Mouse (Mus musculus) cerebellum, postnatal 4 days (tissue): ENCODE data around the gene Tcf7l1.

ENCODE experiments used
- DNase-seq, 2 experiments: peaks; one replicate each; pipeline ENCODE4 v3.0.0; 2022; ENCODE audit warnings: low spot score in 2 of 2, mixed read lengths in 1 of 2

Tcf7l1 gene

DNA sequence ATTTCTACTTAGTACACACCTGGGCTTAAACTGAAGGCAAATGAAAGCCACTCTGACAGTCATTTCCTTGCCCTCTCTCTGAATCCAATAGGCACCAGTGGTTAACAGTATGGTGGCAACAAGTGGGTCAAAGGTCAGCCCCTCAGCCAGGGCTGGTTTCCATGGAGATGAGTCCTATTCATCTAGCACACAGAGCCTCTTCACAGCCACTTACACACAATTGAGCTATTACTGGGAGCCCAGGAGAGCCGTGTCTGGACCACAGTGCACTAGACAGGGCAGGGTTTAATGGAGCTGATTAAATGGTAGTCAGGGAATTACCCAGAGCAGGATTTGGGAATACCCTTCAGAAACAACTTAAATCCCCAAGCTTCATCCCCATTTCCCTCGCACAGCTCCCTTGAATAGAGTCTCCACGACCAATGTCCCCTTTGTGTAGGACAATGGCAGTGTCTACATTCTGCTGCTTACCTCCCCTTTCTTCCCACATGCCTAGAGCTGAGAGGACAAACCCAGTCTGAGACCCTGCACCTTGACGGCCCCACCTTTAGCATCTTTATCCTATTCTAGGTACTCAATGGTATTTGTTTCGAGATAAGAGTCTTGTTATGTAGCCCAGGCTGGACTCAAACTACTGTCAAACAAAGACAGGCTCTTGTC is 89.5 kb downstream of the Tcf7l1 start:
- DNase-seq: no peak

DNA sequence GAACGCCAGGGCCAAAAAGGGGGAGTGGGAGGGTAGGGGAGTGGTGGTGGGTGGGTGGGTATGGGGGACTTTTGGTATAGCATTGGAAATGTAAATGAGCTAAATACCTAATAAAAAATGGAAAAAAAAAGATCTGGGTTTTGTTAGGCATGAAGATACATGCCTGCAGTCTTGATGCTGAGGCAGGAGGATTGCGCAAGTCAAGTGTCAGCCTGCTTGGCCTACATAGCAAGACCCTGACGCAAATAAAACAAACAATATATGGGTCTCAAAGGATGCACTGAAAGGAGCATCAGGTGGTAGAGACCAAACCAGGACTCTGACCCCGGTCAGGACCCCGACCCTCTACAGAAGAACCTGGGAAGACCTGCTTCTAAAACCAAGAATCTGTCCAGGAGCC is 90.5 kb downstream of the Tcf7l1 start:
- no peak for DNase-seq

DNA sequence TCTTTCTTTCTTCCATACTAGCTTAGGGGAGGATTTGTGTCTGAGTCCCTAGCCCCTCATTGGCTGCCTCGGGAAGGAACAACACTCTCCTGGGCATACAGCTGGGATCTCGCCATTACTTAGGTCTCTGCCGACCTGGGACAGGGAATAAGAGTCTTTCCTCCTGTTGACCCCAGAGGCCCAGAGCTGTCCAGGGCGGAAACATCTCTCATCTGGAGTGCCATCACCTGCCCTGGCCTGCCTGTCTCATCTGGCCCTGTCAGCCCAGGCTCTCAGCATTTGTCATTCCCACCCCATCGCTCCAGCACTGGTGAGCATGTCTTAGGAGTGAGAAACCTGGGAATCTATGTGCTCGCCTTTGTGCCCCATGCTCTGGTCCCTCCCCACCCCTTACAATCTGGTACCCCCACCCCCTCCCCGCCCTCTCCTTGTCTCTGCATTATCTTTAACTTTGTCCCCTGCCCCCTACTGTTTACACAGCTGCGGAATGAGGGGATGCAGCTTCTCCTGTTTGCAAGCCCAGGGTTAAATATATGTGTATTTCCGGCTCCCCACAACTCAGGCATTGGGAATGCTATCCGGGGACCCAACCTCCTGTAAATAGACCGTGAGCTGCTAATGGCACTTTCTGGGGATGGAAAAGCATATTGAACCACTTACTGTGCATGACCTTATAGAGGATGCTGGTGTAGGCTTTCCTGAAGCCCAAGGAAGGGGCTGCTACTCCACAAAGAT is 92.3 kb downstream of the Tcf7l1 start:
- no peak for DNase-seq

DNA sequence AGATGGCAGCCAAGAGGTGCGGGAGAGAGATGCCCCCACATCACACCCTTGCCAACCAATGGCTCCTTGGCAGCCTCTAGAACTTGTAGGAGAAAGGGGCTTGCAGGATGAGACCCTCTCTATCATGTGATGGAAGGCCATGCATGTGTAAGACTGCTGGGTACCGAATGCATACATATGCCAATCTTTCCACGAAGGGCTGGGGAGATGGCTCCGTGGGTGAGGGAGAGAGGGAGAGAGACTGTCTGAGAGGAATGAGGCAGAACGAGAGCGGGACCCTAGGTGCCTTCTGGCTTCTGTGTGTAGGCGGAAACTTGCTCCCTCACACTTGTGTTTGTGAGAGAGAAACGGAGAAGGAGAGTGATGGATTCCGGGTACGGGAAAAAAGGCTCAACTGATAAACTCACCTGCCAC is 94.3 kb downstream of the Tcf7l1 start:
- DNase-seq: no peak

DNA sequence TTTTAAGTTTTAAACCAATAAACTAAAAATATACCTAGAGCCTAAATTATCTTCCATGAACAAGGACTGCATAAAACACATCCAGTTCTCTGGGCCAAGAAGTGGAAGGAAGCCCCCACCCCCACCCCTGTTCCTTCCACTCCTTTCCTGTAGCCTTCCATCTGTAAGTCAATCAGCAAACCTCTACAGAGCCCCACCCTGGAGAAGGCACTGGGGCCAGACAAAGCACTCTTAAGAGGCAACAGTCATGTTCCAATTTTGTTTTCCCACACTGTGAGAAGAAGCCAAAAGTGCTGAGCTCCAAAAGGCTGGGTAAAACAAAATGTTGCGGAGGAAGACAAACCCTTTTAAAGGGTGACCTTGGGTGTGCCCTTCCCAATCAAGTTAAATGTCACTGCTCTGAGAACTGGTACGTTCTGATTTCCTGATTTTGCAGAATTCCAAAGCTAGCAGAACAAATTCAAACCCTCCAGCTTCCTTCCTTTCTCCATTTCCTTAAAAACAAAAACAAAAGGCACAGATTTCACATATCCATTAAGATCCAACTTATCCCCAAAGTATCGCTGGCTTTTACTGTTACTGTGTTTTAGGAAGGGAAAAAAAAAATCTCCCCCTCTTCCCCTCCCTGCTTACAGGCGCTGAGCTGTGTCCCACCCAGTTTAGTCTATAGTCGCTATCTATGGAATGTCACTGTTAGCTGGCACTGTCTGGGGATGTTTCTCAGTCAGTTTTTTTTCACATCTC is 94.8 kb downstream of the Tcf7l1 start:
- no peak for DNase-seq

DNA sequence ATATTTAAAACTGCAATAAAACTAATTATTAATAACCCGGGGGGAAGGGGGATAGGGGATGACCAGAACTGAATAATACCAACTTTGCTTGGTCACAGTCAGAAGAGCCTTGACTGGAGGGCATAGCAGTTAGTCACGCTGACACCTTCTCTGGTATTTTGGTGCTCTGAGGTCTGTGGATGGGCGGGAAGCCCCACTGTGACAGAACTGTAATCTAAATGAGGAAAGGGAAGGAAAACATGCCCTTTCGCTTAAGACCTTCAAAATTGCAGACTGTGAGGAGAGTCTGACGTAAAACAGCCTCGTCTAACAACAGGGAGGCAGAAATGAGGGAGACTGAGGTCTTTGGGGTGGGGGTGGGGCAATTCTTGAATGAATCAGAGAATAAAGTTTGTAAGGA is 96.6 kb downstream of the Tcf7l1 start:
- DNase-seq: no peak

DNA sequence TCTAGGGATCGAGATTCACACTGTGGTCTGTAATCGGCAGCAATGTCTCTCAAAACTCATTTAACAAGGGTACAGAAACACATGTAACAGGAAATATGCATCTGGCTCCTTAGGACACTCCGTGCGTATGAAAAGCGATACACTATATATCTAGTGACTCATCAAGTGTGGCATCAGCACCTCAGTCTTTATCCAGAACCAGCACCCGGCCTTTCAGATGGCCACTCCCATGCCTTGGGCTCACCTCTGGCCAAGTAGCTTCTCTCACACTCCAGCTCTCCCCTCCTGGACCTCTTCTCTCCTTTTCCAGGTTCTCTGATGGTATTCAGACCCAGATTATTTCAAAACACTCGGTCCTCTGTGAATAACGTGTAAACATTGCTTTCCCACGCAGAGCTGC is 97.5 kb downstream of the Tcf7l1 start:
- DNase-seq: no peak

DNA sequence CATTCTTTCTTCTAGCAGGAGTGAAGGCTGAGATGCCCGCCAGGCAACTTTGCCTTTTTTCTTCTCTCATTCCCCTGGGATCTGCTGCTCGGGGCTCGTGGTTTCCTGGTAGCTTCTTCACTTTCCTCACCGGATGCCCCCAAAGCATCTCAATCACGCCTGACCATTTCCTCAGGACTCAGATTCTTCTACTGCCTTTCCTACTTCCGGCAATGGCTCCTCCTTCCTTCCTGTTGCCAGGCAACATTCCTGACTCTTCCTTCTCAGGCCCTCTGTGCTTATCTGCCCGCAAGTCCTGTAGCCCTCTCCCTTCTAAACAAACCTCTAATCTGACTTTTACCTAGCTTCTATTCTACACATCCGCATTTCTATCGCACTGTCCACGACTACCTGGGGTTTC is 98.5 kb downstream of the Tcf7l1 start:
- DNase-seq: no peak

DNA sequence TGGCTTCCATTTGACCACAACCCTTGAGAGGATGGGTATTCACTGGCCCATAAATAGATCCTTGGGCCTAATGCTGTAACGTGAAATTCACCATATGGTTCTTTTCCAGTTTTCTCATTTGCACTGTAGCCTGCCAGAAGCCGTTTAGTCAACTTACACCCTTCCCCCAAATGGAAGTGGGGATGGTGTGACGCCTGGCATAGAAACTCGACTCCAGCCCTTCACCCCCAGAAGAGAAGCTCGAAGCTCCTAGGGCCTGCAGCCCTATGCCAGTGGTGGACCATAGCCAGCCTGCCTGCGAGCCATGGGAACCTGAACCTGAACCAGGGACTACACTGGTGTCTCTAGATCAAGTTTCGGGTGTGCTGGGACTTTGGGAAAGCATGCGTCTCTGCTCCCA is 99.1 kb downstream of the Tcf7l1 start:
- DNase-seq: no peak

DNA sequence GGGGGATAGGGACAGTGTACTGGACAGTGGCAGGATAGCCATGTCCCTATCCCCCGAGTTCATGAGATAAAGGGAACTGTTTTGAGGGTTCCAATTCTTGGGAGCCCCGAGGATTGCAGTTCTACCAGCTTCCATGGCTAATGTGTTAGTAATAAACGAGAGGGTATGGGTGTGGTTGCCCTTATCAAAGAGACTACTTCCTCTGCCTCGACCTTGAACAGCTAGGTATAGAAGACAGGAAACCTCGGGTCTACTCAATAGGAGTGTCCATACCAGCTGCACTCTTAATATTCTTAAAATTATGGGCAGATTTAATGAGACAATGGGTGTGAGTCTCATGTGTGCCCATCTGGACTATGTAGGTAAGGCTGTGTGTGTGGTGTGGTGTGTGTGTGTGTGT is 100.0 kb downstream of the Tcf7l1 start:
- no peak for DNase-seq

DNA sequence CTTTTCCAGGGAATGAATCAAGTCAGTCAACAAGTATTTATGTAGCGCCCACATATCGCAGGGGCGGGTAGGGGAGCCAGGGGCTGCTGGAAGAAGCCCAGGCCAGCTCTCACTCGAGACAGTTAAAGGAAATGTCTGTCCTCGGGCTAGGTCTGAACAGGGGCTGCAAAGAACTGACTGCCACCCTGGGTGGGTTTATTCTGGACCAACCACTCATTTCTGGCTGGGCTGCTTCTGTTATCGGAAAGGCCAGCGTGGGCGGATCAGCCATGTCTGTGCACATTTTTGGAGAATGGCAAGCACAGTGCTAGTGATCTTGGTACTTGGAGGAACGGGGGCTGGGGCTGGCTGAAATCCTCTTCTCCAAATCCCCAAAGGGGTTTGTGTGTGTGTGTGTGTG is 103.9 kb downstream of the Tcf7l1 start:
- no peak for DNase-seq

DNA sequence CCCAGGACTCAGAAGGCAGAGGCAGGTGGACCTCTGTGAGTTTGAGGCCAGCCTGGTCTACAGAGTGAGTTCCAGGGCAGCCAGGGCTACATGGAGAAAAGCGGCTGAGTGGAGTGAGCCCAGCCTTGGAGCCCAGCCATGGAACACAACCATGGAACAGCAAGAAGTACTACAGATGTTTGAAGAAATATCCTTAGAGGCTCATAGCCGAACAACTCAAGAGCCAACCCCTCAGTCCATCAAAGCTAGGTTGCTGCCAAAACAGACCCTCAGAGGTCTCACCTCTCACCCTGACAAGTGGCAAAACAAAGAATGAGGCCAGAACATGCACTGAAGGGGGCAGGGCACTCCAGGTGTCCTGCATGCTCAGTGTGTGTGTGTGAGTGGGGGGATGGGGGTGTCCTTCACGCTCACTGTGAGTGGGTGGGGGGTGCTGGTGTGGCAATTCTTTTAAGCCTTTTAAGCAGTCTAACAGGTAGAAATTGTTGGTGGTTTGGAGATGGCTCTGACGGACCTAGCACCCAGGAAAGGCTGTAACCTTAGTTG is 104.7 kb downstream of the Tcf7l1 start:
- DNase-seq: no peak

DNA sequence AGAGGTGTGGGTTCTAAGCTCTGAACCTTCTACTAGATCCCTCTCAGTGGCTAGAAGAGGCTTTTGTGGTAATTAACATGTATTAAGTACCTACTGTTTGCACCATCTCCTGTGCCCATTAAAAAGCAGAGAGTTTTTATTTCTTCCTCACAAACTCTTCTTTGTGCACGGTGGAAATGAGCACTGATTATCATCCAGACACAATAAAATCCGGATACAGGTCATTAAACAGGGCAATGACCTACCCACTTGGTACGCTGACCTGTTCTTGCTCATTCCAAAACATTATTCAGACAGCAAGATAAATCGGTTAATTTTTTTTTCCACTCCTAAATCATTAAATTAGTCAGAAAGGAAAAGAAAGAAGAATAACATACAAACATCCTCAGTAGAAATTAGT is 106.8 kb downstream of the Tcf7l1 start:
- no peak for DNase-seq

DNA sequence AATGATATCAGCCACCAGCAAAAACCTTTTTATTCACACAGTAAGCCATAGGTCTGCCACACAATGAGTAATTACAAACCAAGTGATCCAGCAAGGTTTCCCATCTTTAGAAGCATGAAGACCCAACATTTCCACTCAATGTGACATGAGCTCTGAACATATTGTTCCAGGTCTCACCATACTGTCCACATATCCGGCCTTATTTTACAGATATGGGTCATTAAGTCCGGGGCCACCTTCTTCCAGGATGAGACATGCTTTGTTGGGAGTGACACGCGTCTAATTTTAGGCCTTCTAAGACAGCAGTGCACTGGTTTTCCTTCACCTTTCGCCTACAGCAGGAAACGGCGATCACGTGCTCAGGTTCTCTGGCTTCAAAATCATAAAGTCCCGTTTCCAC is 108.1 kb downstream of the Tcf7l1 start:
- no peak for DNase-seq

DNA sequence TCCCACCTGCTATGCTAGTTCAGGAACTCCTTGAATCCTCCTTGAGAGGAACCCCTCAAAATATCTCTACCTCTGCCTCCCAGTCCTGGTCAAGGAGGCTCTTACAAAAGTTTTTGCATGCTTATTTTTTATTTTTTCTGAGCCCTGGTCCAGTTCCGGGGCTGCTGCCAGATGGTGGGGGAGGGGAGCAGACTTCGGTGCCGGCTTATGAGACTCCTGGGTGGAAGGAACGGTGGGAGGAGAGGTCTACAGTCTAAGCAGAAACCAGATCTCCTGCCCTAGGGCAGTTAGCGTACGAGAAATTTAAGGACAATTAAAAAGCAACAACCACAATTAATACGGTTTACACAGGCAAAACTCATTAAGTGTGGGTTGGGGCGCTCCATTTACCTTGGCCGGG is 110.4 kb downstream of the Tcf7l1 start:
- no peak for DNase-seq

DNA sequence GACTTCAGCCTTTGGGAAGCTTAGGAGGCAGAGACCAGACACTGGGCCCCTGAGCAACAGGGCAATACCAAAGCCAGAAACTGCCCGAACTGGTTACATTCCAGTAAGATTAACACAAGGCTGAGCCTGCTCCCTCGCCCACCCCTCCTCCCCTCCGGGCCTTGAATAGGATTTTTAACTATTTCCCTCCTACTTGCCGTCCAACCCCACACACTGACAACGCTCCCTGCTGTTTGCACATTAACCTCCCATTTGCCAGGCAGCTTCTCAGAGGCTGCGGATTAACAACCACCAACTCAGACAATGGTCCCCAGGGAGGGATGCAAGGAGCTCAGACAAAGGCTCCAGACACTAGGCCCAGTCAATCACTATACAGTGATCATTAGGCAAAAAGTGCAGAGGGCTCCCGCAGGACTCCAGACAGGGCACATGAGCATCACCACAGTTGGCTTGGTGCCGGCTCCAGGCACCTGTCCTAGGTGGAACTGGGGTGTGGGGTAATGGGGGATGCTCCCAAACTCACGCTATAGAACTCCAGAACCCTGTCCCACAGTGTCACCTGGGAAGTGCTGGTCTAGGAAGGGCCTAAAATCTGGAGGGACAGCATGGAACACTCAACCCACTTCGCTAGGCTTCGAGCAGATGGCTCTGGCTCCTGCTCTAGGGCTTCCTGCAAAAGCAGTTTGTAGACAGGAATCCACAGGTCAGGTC is 111.4 kb downstream of the Tcf7l1 start:
- peak in 1 of 2 experiments; percentile 27 for DNase-seq

DNA sequence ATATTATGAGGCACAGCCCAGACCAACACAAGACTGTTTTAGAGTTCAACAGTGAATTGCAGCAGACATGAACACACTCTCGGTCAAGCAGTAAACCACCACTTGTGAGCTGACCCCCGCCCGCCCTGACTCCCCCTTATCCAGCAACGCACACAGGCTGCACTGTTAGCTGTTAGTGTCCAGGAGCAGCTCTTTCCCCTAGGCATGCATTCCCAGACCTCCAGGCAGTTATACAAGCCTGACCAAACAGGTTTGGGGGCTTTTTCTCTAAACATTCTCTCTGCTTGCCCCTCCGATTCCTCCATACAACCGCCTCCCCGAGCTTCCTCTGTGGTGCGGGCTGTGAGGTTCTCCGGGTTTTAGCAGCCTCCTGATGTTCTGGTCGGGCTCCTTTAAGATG is 112.0 kb downstream of the Tcf7l1 start:
- no peak for DNase-seq

DNA sequence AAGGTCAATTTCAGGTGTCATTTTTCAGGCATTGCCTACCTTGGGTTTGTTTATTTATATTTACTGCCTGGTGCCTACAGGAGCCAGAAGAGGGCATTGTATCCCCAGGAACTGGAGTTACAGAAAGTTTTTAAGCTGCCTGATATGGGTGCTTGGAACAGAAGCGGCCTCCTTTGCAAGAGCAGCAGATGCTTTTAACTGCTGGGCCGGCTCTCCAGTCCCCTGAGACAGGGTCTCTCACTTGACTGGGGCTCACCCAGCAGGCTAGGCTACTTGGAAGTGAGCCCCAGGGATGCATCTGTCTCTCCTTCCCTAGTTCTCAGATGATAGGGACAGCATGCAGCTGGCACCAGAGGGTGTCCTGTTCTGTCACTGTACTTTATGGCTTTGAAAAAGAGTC is 112.7 kb downstream of the Tcf7l1 start:
- DNase-seq: no peak

DNA sequence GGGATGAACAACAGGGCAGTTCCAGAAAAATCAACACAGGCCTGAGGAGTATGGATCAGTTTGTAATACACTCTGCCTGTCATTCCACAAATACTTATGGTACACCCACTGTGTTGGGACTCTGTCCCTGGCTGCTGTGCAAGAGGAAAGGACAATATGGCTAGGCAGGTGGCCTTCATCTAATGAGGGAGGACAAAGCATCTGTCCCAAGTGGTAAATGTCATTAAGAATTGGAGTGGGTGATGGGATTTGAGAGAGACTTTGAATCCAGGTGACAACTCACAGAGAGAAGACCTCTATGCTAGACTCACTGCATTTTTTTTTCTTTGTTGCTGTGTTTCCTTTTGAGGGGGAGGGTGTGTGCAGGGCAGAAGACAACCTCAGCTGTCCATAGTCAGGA is 115.3 kb downstream of the Tcf7l1 start:
- DNase-seq: no peak

DNA sequence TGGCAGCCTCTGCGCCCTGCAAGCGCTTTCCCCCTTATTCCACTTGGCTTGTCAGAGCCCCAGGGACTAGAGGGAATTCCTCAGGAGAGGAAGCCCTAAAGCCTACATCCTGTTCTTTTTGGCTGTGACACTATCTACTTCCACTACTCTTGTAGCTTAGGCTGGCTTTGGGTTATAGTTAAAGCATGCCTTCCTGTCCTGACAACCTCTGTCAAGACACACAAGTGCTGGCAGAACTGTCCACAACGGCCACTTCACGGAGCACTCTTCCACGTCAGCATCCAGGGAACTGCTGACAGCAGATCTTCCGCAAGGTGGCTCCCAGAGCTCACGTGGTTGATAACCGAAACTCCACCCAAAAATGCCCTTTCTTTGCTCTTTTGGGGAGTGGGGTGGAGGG is 117.9 kb downstream of the Tcf7l1 start:
- no peak for DNase-seq

DNA sequence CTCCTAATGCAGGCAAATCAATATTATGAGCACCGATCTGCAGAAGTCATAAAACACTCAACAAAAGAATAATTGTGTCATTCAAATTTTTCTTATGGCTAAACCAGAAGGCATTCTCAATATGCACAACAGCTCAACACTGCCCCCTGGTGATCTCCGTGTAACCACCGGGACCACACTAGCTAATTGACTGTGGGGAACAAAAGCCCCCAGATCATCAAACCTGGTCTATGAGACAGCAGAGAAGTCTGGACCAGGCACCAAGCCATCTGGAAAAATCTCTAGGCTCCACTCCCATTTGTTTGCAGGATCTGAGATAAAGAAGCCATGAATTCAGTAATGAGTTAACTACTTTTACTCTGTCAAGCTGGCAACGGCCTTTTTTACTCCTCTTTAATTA is 122.0 kb downstream of the Tcf7l1 start:
- peak; percentile 36 to 60 for DNase-seq

DNA sequence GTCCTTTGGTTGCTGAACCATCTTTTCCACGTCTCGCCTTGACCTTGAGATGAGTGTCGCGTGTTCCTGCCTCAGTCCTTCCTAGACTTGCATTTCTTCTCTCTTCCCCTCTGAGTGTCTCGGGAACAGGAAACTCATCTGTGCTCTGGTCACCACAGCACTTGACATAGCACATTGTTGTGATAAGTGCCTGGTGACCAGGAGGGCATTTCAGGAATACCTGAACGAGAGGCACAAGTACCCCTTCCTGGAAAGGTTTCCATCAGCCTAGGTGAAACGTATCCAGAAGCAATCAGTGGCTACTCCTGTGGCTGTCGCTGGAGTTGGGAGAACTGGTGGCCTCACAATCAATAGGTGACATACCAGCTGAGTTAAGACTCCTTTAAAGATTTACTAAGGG is 124.8 kb downstream of the Tcf7l1 start:
- no peak for DNase-seq
